Mouse (Mus musculus) megakaryocyte-erythroid progenitor cell, adult 5-6 weeks (primary cell): ENCODE measurements around the gene Prickle2. TPM values are rescaled to one million over a fixed set of nuclear protein-coding genes. Genes with fewer than 3 reads are reported as not detected.

ENCODE experiments used
- ATAC-seq: replicated peaks from 2 replicates; pipeline ENCODE4 v1.8.0; 2016; ENCODE audit warnings: mild to moderate bottlenecking, inconsistent platforms; ENCODE audit not compliant: severe bottlenecking, poor library complexity, low FRiP score, low TSS enrichment
- total RNA-seq, 2 experiments: library from RNA; stranded (forward) in 1 of 2; stranded (reverse) in 1 of 2; fragments of 200-1000, 215-1000 nt in 1 of 2; fragments of >200 nt in 1 of 2; fragmentation: Nextera tagmentation in 1 of 2; gene quantifications; 2 replicates each; pipeline ENCODE4 v1.2.3; 2014 to 2017

The Prickle2 gene
- not detected in 2 replicates for total RNA-seq (2014; fragmentation: Nextera tagmentation)
- total RNA-seq (2017): not detected in 2 replicates

- ATAC-seq: no peak
Measured at GRCm38 (mm10) chr6:92706145-92706466, at the start of gene Prickle2. Gene Prickle2, minus strand, starts transcription at chr6:92706155.

GRCm38 (mm10) chr6:92752737-92753136 lies 46.8 kb upstream of the Prickle2 start:
- ATAC-seq: no peak

- no peak for ATAC-seq
Measured at GRCm38 (mm10) chr6:92749420-92749819, 43.5 kb upstream of the Prickle2 start.

- ATAC-seq: no peak
Measured at GRCm38 (mm10) chr6:92743605-92744004, 37.6 kb upstream of the Prickle2 start.

- no peak for ATAC-seq
Measured at GRCm38 (mm10) chr6:92737116-92737515, 31.2 kb upstream of the Prickle2 start.

DNA sequence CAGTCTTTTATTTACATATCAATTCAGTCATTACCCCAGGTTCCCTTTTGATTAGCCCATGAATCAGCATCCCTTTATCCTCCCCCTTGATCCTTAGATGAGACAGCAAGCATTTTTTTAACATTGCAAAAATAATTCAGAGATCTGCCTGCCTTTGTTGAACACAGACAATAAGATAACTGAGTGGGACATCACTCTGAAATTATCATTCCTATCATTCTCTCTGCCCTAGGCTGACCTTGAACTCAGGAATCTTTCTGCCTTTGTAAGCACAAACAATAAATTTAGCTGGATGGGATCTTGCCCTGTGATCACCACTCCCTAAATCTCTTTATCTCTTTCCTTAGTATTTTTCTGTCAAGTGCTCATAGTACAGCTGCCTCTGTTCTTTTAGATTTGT lies 27.7 kb upstream of the Prickle2 start:
- no peak for ATAC-seq

- ATAC-seq: no peak
Measured at GRCm38 (mm10) chr6:92728514-92728913, 22.6 kb upstream of the Prickle2 start.

DNA sequence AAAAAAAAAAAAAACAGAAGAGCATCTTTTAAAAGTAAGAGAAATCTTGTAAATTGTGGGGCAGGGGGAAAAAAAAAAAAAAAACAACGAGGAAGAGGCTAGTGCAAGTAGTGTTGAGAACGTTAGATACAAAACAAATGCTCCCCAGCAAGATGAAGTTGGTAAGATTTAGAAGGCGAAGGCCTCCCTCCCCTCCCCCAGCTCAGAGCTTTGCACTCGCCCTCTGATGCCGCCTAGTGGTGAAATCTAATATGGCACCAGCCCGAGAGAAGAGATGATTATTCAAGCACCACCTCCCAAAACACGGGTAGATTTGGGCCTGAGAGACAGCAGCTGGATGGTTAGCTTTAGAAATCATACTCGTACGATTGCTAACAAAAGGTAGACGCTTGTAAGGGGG lies 22.1 kb upstream of the Prickle2 start:
- ATAC-seq: peak; percentile 77; the same call in 1 of the 2 replicates

- ATAC-seq: no peak
Measured at GRCm38 (mm10) chr6:92727351-92727986, 21.5 kb upstream of the Prickle2 start.

GRCm38 (mm10) chr6:92726121-92726520 lies 20.2 kb upstream of the Prickle2 start:
- no peak for ATAC-seq

GRCm38 (mm10) chr6:92724394-92724793 lies 18.4 kb upstream of the Prickle2 start:
- no peak for ATAC-seq

- no peak for ATAC-seq
Measured at GRCm38 (mm10) chr6:92715806-92716205, 9.9 kb upstream of the Prickle2 start.

DNA sequence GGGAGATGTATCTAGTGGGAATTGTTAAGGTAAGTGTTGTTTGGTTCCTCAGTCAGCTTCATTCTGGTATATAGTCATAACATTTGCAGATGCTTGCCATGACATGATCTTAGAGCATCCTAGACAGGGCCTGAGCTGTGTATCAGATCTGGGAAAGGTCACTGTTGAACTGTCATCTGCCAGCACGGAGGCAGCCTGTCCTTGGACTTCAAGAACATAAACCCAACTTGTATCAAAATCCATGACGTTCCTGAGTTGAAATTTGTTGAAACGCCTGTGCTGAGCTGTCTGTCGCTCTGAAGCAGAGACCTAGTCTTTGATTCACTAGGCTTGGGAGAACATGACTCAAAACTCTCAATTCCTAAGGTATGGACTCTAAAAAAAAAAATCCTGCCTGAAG lies 8.8 kb upstream of the Prickle2 start:
- ATAC-seq: no peak

GRCm38 (mm10) chr6:92708137-92708536 lies 2.2 kb upstream of the Prickle2 start:
- ATAC-seq: no peak

DNA sequence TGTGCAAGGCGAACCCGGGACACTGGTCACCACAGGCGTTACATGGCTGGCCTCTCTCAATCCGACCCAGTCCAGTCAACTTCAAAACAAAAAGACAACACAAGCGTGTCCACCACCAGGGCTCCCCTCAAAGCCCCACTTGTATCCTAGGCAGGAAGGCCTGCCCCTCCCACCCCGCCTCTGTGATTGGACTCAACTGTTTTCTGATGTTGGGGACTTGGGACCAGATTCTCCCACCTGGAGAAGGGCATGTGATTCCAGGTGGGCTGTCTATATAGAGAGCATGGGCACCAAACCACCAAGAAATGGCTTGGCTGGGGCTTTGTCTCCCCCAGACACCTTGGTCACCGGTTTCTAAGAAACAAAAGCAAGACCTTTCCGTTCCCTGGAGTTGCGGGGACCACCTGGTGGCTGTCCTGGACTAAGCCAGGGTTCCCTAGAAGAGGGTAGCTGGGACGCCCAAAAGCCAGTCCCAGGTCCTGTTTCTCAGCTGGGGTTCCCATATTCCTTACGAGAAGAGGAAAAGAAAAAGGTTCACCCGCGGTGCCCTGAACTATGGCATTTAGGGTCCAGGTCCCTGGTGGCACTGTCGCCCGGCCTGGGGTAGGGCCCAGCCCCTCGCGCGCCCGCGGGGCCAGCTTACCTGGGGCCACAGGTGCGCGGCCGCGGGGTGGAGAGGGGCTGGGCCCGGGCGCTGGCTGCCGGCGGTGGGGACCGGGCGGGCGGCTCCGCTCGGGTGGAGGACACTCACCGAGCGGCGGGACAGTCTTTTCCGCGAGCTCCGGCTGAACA lies 406 bp downstream of the Prickle2 start:
- ATAC-seq: no peak

DNA sequence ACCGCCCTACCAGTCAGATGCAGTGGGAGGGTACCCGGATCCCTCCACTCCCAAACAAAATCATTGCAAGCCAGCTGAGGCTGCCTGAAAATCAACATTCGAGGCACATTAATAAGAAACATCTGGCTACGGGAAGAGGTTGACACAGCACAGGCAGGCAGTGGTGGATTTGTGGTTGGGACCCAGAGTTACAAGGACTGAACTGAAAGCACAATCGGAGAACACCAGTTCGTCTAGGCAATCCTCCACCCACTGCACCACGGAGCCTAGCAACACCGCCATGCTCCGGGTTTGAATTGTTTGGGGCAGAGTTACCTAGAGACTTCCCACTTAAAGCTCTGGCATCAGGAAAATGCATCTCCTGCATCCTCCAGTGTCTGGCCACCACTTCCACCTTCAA lies 1.1 kb downstream of the Prickle2 start:
- ATAC-seq: no peak

DNA sequence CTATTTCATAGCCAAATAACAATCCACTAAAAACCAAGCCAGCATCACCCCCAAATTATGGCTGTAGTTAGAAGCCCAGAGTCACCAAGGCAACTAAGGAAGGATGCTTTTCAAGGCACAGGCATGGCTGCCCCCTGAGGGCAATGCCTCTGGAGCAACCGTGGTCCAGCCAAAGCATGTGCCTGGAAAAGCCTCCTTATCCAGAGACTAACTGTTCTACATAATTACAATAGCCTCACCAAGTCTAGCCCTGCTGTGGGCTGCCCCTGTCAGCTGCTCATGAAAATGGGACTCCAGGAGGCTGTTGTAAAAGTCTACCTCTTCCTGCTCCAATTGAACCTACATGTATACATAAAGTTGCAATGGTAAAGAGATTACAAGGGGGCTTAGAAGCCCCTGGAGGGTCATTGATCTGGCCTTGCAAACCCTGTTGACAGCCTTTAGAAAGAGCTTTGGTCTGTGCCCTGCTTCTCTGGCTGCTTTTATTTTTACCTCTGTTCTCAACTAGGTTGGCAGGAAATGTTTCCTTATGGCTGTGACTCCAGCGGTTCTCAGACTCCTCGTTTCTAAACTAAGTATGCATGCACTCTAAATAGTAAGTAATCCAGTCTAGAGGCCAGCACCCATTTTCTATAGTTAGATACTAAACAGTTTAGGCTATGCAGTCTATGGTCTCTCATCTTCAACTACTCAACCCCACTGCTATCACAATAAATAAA lies 6.3 kb downstream of the Prickle2 start:
- ATAC-seq: no peak

DNA sequence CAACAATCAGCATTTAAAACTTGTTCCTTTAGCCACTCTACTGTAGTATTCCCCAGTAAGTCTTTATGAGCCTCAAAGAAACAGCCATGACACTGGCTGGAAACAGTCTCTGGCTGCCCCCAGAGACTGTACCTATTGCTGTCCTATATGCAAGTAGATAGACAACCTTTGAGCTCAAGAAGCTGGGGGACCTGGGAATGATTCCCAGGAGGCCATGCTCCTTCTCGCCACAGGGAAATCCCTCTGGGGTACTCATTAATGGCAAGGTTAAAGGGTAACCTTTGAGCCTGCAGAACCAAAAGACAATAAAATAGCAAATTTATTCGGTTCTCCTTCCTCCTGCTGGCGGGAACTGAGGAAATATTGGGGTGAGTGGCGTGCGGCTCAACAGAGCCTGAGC lies 8.1 kb downstream of the Prickle2 start:
- no peak for ATAC-seq

GRCm38 (mm10) chr6:92687317-92687716 lies 18.6 kb downstream of the Prickle2 start:
- ATAC-seq: no peak

- no peak for ATAC-seq
Measured at GRCm38 (mm10) chr6:92674394-92674925, 31.5 kb downstream of the Prickle2 start.
